Mouse (Mus musculus): ENCODE data around the gene Cbs.

Gene Cbs

DNA sequence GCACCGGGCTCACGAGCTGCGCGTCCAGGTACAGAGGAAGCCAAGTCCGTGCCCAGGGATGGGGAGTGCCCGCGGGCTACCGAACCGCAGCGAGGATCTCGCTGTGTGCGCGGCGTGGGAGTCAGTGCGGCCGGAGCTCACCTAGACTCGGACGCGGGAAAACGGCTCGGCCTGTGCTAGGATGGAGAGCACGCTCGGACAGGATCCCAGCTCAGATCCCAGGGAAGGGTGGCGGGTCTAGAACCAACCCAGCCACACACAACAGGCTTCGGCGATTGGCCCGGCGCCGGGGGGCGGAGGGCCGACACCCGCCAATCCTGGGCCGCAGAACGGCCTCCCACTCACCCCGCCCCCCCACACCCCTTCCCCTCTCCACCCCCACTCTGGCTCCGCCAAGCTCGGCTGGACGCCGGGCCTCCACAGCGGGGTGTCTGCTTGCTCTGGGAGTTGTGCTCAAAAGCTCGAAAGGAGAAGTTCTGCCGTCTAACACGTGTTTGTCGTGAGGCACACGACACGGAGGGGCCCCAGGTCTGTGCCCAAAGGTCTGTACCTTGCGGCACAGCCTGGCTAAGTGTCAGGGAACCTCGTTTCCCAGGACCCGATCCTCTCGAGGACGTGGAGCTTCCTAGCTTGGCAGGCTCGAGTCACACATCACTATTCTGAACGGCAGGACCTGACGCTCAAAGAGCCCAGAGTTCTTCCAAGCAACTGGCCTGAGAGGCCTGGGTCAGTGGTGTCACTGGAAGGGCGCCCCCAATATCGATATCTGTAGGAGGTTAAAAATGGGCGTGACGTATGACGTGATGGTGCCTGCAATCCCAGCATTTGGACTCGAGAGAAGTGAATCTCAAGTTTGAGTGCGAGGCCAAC, at the start of gene Cbs:
Gene Cbs, minus strand, starts transcription at position 297 of the 870 bp plus-strand sequence.
- DNase-seq = peak; percentile 65

DNA sequence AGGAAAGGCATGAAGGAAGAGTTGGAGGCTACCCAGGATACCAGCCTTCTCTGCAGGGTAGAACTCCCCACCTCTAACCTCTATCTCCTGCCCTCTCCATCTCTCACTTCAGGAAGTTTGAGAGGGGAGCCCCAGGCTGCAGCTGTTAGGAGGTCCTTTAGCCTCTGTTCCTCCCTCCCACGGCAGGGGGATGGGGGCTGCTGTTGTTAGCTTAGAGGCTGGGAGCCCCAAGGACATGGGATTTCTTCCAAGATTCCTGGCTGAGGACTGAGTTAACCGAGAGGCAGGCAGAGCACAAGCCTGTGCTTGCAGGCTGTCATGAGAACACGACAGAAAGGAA, 49.2 kb upstream of the Cbs start:
- DNase-seq = no peak

DNA sequence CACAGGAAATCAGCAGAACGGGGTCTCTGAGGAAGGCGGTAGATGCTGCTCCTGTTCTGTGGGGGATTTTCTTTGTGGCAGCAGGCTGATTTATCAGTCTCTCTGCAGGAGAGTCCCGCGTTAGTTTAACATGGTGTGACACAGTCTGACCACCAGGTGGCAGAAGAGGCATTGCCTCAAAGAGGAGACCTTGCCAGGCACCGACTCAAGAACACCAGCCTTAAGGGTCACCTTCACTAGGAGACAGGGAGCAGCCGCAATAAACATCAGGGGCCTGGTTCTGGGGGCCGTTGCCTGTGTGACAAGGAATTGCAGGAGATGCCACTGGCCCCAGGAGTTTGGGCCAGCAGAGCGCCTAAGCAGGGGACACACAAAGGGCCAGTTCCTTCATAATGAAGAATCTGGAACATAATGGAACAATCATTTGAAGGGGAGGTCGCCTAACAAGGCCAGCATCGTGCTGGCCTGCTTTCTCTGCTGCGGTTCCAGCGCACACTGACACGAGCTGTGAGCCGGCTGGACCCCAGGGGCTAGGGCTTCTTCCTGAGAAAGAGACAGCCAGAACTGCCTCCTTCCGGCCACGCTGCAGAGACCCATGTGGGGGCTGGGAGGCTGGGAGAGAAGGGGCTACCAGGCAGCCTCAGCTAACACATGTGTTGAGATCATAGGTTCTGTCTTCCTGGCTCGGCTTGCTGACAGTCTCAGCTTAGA, 48.6 kb upstream of the Cbs start:
- peak; percentile 82 for DNase-seq

DNA sequence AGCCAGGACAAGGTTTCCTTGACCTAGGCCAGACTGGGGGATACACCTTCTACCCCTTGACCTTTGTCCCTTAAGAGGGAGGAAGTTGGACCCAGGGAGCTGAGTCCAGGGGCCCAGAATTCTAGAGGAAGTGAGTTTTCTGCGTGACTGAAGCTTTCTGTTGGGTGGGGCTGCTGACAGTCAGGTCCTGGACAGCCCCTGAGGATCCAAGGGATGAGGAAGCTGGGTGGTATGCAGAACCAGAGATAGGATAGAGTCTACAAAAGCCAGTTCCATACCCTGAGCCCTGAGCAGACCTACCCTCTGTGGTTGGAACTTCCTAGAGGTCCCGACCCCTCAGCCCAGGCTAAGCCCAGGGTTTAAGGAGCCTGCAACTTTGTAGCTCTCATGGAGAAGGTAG, 43.4 kb upstream of the Cbs start:
- DNase-seq = no peak

DNA sequence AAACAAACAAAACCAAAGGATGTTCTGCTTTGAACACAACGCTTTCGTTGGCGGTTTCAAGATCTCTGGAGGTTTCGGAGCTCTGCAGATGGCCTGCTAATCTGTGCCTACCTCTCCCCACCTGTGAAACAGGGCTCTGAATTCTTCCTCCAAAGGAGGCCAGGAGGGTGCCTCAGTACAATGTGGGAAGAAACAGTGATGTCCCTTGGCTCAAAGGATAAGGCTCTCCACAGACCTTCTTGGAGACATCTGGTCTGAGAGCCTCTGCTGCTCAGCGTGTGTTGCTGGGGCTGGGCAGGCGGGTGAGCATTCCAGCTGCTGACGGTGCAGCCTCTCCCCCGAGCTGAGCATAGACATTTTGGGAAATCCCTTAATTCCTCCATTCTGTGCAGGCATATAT, 40.5 kb upstream of the Cbs start, which contains the start of gene Cryaa:
Gene Cryaa, plus strand, starts transcription at position 301 of the 400 bp plus-strand sequence.
- no peak for DNase-seq

DNA sequence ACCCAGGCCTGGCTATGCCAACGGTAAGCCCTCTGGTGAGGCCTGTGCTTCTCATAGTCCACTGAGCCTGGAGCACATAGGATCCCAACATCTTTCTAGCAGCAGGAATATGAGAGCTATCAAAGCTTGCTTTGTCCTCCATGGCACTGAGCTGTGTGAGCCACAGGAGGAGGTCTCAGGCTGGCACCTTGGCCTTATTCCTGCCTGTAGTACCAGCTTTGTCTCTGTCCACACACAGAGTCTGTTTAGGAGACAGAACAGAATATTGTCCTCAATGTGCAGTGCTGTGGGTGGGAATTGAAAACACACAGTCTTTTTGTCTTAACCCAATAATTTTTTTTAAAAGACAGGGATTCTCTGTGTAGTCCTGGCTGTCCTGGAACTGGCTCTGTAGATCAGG, 37.4 kb upstream of the Cbs start:
- no peak for DNase-seq

DNA sequence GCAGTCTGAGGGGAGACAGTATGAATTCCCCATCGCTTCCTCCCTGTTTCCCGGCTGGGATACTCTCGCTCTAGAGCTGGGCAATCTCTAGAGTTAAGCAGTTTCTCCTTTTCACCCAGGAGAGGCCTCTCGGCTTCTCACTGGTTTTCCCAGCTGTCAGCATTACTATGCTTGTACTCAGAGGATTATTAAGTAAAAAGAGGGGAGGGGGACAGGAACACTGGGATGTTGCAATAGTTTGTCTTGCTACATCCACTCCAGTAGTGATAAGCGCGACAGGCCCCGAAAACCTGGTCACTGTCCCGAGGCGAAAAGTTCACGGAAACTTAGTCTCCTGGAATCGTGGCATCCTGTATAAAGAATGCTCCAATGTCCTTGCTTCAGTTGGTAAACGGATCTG, 35.2 kb upstream of the Cbs start:
- no peak for DNase-seq

DNA sequence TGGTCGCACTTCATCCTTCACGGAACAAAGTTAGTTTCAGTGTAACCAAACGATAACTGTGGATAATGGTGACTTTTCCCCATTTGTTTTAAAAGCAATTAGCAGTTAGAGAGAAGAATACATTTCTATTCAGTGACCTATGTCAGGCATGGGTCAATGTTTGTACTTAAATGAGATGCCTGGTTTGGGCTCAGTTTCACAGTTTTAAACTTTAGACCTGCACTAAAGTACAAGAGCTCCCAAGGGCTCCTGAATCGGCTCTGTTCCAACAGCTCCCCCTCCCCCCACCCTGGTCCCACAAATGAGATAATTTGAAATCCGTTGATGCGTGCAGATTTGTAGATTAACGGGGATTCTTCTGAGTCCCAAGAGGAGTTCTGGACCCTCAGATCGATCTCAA, 34.7 kb upstream of the Cbs start:
- no peak for DNase-seq

DNA sequence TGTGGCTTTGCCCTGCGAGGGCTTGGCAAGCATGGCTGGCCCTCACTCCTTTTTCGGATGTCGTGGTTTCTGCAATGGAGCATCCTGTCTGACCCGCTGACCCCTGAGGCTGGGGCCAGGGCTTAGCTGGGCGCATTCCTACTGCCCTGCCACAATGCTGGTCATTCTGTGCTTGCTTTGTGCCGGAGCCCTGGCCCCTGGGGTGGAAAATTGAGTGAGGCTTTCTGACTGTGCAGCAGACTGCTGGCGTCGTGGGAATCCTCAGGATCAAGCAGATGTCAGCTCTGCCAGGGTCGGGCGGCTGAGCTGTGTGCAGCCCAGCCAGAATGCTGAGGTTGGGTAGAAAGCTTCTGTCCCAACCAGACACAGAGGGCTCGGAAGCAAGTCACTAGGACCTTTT, 33.1 kb upstream of the Cbs start:
- DNase-seq = no peak

DNA sequence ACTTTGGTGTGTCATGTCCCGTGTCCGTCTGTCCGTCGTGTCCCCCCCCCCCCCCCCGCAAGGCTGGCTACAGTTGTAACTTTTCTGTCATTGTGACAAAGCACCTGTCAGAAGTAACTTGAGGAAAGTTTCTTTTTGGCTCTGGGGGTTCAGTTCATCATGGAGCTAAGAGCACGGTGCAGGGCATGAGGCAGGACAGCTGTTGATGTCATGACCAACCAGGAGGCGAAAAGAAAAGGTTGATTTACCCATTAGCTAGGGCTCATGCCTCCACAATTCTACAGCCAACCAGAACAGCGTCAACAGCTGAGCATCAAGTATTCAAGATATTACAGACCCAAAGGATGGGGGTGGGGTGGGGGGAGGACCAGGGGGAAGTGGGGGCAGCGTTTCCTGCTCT, 31.3 kb upstream of the Cbs start:
- no peak for DNase-seq

DNA sequence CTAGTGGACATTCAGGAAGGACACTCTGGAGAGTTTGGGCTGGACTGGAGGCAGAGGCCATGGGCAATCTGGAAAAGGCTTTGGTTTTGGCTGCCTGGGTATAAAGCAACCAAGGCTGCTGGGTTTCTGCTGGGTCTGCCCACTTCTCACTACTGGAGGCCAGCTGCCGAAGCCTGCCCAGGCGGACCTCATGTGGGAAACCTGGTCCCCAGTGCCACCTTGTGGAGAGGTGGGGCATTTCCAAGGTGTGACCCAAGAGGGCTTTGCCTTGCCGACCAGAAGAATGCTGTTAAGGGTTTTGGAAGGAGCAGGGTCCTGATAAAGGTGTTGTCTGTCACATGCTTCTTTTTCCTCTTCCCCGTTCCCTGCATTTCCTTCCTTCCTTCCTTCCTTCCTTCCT, 27.7 kb upstream of the Cbs start:
- peak; percentile 79 for DNase-seq

DNA sequence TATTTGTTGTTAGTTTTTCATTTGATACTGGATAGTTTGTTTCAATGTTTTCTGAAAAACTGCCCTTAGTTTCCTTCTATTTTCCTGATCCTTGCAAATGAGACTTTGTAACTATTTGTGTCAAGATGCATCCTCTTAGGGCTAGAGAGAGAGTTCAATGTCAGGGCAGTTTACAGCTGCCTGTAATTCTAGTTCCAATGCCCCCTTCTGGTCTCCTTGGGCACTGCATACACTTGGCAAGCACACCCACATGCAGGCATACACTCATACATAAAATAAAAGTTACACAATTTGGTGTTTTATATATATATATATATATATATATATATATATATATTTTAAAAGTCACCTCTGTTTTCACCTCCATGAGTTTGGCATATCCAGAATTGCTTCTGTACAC, 25.8 kb upstream of the Cbs start:
- DNase-seq = no peak

DNA sequence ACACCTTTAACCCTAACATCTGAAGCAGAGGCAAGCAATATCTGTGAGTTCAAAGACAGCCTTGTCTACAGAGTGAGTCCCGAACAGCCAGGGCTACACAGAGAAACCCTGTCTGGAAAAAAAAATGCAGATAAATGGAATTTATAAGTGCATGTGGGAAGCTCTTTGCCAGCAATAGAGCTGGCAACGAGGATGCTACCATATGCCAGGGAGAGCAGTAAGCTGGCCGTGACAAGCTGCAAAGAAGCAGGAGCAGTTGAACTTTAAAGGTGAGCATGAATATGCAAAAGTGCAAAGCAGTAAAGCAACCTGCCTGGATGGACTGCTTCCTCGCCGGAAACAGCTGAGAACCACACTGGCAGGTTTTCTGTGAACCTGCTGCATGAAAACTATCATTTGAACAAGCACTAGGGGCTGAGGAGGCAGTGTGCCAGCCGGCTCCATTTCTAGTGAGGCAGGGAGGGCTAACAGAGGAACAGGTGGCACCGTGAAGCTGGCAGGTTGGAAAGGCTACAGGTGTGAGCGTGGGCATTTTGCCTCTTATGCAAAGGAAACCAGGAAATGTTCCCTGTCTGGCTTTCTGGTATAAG, 23.7 kb upstream of the Cbs start:
- DNase-seq = peak; percentile 77

DNA sequence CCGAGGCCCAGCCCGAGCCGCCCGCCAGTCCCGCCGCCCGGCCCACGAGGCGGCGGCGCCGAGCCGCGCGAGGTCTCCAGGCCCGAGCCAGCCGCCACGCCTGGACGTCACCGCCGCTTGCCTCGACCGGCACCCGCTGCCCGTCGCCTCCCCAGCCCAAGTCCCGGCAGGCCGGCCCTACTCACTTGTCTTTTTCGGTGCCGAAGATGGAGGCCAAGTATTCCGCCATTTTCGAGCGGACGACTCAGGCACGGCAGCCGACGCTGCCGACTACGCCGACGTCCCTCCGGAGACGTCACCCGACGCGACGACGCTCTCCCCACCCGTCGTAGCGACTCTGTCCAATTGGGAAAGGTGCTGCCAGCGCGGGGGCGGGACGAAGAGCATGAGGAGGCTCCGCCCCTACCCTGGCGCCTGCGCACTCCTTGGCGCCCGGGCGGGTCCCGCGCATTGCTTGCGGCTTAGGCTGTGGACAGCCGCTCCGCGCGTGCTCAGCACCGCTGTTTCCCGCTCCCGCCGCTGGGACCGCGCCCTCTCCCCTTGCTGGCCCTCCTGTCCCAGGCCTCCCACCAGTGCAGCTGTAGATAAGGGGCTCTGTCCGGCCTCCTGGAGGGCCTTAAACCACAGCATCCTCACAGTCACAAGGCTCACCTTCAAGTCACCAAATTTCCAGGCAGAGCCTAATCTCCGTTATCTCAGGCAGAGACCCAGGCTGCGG, 21.6 kb upstream of the Cbs start, which contains the start of gene U2af1:
Gene U2af1, minus strand, starts transcription at position 425 of the 718 bp plus-strand sequence.
- peak; percentile 99 for DNase-seq

DNA sequence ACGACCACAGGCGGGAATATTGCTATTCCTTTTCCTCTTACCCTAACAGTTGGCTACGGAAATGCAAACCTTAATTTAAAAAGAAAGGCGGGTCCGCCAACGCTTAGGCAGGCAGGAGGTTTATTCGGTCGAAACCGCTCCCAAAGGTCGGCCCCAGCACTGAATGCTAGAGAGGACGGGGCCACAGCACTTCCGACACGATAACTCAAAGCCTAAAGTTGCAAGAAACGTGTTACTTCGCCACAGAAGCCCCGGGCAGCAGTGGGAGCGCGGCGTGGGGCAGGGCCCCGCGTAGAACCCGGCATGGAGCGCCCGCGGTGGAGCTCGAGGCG, 21.1 kb upstream of the Cbs start:
- no peak for DNase-seq

DNA sequence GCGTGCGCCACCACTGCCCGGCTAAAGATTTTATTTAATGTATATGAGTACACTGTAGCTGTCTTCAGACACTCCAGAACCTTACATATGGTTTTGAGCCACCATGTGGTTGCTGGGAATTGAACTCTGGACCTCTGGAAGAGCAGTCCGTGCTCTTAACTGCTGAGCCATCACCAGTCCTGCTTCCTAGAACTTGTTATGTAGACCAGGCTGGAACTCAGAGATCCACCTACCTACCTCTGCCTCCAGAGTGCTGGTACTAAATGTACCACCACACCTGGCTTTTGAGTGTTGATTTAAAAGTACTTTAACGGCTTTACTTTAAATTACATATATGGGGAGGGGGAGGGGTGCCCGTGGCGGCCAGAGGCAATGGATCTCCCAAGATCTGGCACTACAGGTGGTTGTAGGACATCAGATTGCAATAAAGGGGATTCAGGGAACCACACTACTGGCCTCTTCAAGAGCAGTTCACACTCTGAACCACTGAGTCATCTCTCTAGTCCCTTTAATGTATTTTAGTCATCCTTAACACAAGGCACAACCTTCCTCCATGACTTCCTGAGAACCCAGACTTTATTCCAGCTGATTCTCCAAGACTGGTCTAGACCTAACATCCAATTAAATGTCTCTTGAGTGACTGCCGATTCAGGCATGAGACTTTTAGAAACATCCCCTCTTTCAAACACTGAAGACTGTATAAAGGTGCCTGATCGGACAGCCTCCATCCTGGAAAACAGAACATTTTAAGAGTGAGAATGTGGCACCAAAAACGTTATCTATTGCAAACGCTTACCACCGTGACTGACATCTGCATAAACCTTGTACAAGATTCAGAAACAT, 20.3 kb upstream of the Cbs start:
- no peak for DNase-seq

DNA sequence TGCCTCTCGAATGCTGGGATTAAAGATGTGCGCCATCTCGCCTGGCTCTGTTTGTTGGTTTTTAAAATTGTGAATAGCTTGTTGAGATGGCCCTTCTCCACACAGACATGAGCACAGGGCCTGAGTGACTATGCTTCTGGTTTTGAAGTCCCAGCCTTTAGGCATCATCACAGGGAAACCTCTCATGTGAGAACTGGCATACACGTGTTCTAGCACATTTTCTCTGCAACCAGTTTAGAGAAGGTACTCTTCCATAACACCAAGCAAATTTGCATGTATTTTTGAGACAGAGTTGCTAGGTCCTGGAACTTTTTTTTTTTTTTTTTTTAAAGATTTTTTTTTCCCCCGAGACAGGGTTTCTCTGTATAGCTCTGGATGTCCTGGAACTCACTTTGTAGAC, 19.6 kb upstream of the Cbs start:
- no peak for DNase-seq

DNA sequence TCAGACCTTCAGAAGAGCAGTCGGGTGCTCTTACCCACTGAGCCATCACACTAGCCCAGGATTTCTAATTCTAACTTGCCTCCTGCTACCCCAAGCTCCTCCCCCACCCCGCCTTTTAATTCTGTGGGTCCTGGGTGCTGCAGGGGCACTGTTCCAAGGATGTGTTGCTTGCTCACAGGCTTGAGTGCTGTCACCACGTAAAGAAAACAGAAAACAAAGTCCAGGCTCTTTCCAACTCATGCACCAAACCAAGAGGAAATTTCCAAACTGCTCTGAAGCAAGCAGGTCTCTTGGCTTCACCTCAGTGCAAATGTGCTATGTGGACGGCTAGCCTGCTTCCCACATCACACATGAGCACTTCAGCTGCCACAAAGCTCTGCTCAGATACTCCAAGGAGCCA, 18.3 kb upstream of the Cbs start:
- no peak for DNase-seq

DNA sequence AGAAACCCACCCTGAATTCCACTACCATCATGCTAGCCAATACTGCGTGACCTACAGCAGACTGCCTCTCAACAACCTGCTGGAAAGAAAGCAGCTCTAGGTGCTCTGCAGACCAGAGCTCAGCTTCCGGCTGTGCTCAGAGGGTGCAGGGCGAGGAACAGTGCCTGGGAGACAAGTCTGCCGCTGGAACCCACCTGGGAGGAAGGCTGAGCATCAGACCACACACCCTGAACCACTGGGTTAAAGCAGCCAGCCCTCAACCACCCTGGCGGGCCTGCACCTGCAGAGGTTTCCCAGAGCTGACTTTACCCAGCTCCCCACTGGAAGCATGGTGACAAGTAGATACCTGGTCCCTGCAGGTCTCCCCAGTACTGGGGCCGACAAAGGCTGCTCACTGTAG, 16.2 kb upstream of the Cbs start:
- DNase-seq = no peak

DNA sequence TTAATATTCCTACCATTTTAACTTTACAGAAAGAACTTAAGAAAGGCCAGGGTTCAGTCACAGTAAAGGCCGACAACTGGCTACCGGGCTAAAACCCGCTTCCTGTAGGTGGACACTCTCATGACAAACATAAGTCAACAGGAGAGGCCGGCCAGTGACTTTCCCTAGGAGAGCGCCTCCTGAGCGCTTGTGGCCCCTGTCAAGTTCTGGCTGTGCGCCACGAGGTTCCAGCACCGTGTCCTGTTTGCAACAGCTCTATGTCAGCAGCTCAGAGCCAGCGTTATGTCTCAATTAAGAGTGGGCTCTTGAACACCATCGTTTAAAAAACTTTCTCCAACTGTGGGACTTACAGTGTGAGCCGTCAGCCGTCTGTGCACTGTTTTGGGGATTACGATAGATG, 15.1 kb upstream of the Cbs start:
- no peak for DNase-seq

DNA sequence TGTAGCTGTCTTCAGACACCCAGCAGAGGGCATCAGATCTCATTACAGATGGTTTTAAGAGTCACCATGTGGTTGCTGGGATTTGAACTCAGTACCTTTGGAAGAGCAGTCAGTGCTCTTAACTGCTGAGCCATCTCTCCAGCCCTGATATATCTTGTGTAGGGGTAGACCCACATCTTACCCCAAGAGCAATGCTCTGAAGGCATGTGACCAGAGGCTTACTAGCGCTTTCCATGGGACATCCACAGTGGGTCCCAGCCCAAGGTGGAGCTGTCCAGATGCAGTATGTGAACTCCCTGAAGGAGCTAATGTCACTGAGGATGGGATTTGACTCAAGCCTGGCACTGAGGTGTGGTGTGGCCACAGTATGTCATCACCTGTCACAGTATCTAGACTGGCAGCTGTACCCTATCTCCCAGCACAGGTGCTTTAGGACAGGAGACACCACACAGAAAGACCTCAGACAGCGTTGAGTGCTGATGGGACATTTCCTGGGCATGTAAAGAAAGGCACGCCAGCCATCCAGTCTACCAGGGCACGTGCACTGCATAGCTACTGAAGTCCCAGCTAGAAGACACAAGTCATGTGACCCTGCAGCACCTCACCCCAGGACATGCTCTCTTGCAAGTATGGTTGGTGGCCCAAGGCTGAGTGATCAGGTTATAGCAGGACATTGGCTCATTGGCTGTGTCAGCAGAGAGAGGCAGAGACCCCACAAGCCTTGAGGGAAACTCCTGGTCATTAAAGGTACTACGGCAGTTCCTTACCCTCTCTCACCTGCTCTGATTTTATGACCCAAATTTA, 9.4 kb upstream of the Cbs start:
- no peak for DNase-seq

DNA sequence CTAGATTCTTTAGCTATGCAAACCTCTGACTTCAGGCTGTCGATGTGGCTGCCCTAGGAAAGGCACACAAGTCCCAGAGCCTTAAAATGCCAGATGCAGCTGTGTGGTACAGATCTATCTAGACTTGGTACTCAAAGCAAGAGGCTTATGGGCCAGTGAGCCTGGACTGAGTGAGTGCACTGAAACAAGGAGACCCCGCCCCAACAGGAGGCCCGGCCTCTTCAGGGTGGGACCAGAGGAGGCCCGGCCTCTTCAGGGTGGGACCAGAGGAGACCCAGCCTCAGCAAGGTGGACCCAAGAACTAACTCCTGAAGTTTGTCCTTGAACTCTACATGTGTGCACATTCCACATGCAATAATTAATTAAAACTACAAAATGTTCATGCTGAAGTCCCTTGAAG, 5.9 kb upstream of the Cbs start:
- DNase-seq = no peak
